Mouse (Mus musculus) gastrocnemius, adult 18-20 months (tissue): ENCODE results near the gene Cdc34. TPM values are rescaled to one million over a fixed set of nuclear protein-coding genes. Genes with fewer than 3 reads are reported as not detected.

Experiments
- DNase-seq: peaks from one replicate; pipeline ENCODE4 v3.0.0; 2021; ENCODE audit warnings: low spot score
- total RNA-seq, 2 experiments: library from RNA; stranded (reverse); gene quantifications; 2 replicates each; pipeline ENCODE4 v1.2.3; 2021

The Cdc34 gene
- total RNA-seq, 2 experiments from 2014 or later = 388 to 419 TPM

DNA sequence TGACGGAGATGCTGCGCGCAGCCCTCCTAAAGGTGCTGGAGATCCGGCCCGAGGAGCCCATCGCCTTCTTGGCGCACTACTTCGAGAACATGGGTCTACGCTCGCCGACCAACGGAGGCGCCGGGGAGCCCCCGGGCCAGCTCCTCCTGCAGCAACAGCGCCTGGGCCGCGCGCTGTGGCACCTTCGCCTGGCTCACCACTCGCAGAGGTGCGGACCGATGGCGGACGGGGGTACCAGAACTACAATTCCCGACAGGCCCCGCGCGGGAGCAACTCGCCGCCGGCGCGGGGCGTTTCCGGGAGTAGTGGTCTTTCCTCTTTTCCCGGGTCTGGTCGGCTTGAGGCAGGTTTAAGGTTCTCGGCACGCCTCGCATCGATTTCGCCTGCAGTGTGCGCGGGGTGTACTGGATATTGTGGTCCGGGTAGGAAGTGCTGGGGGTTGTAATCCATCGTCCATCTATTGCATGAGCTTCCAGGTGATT is 12.4 kb upstream of the Cdc34 start:
- DNase-seq = peak; percentile 71

DNA sequence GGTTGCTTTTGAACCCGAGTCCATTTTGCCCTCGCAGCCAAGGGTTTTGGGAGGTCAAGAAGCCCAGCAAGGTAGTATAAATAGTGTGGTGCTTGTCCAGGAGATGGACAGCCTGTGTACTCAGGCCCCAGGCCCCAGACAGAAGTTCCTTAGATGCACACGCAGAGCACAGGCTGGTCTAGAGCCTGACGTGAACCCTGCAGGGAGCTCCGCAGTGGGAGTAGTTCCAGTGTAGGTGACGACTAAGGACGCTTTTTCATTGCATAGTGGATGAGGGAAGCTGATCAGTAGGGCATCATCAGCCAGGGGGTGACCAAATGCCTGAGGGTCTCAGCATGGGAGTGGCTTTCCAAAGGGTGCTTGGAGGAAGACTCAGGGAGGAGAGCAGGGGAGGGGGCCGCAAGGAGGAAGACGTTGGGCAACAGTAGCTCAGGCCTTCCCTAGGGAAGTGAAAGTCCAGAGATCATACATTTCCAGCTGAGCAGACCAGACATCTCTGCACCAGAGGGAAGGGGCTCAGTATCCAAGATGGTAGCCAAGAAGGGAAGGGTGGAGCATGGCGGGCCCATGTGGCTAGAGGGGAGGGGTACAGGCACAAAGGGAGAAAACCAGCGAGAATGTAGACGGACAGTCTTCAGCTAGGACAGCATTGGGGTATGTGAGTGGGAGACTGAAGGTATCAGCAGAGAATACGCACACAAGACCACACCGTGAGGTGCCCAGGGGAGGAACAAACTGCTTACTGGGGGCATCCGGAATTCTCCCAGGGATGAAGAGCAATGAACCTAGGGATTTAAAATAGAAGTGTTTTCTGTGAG is 11.7 kb upstream of the Cdc34 start:
- no peak for DNase-seq

DNA sequence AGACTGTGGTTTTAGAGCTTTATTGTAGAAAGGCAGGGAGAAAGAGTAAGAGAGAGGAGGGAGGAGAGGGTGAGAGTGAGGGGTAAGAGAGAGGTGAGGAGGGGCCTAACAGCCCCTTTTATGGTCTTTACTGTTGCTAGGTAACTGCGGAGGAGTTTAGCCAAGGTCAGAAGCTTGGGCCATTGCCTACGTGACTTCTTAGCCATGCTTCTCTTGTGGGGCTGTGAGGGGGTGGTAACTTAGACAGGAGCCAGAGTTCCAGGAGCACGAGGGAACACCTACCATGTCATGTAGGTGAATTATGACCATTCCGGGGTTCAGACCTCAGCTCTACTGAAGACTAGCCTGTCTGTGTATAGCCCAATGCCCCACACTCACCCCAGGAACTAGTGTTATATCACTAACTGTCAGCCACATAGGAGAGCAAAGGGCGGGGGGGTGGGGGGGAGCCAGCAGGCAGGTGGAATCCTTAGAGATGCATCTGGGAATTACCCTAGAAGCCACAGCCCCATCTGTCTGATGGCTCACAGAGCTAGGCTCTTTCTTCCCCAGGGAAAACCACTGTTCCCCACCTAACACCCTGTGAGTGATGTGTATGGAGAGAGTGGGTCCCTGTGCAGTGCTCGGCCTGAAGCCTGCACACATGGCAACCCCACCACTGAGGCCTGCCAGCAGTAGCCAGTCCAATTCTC is 10.5 kb upstream of the Cdc34 start:
- no peak for DNase-seq

DNA sequence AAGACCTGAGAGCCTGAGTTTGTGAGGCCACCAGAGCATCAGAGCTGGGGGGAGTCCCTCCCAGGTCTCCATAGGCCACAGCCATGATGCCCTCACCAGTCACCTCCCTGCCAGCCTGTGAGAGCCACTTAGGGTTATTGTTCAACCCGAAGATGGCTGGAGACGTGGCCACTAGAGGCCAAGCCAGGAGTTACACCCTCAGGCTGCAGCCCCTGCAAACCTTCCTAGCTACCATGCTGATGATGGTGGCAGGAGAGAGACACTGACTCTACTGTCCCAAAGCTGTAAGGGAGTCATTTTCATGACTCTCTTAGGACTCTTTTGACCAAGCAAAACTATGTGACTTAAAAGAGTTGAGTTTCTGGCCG is 9.9 kb upstream of the Cdc34 start:
- DNase-seq = no peak

DNA sequence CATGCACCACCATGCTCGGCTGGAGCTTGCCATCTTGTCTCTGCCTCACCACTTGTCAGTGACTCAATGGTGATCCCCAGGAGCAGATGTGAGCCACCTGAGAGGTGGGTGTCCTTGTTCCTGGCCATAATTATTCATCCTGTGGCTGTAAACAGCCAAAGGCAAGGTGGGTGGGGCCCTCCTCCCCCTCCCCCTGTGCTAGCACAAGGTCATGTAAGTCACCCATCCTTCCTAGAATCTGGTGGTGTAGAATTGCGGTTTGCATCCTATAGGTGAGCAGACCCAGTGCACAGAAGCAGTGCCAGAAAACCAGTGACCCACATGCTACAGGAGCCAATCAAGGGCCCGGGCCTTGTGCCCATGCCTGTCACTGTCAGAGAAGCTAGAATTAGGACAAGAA is 8.9 kb upstream of the Cdc34 start:
- no peak for DNase-seq

DNA sequence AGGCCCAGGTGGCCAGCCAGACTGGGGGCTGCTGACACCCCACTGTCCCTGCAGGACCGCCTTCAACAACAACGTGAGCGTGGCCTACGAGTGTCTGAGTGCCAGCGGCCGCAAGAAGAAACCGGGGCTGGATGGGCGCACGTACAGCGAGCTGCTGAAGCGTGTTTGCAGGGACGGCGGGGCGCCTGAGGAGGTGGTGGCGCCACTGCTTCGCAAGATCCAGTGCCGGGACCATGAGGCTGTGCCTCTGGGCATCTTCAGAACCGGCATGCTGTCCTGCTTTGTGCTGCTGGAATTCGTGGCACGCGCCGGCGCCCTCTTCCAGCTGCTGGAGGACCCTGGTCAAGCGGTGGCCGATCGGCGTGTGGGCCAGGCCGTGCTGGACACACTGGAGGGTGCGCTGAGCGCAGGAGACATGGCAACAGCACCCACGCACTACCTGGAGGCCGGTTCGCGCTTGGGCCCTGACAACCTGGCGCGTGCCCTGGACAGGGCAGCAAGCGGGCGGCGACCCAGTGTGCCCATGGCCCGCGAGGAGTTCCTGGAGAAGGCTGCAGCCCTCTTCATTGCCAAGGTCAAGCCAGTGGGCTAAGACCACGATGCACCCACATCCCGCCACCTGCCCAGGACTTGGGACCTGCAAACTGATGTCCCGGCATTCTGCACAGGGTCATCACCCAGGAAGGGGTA is 6.5 kb upstream of the Cdc34 start:
- DNase-seq = no peak

DNA sequence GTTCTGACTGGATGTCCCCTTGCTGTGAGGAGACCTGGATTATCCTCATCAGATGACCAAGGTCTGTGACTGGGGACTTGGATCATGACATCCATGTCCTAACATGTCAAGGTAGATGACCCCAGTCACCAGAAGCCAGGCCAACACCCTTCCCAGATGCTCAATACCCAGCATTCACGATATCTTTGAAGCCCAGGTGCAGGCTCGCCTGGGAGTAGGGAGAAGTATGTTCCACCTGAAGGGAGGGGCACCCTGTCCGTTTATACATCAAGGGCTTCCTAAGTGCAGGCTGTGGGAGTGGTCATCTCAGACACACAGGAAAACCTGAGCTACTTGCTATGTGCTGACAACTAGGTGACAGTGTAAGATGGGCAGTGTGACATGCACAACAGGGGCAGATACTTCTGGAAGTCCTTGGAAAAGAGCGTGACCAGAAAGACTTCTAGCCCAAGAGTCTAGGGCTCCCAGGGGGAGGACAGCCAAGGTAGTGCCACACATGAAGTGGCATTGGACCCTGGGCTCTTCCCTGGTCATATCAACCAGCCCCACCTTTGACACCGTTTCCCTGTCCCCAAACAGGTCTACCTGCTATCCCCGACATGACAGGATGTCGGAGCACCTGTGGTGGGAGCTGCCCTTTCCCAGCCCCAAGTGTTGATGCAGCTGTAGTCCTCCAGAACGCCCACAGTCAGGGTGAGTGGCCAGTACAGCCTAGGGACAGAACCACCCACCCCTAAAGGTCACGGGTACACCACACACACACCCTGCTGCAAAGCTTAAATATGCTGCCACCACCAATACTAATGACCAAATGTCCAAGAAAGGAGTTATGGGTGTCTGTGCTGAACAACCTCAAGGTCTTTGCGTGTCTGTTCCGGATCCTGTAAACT is 1.1 kb upstream of the Cdc34 start:
- no peak for DNase-seq

DNA sequence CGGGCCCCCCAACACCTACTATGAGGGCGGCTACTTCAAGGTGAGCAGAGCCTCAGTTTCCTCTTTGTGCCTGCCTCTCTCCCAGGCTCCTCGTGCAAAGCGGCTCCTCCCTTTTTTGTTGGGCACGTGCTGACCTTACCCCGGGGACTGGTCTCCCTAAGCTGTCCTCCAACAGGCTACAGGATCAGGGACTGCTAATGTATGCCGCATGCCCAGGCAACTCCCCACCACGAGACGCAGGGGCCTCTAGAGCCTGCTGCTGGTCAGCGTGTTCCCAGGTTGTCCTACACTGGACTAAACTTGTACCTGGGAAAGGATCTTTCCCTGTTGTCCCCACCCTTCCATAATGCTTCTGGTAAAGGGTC is 538 bp downstream of the Cdc34 start:
- peak; percentile 37 for DNase-seq

DNA sequence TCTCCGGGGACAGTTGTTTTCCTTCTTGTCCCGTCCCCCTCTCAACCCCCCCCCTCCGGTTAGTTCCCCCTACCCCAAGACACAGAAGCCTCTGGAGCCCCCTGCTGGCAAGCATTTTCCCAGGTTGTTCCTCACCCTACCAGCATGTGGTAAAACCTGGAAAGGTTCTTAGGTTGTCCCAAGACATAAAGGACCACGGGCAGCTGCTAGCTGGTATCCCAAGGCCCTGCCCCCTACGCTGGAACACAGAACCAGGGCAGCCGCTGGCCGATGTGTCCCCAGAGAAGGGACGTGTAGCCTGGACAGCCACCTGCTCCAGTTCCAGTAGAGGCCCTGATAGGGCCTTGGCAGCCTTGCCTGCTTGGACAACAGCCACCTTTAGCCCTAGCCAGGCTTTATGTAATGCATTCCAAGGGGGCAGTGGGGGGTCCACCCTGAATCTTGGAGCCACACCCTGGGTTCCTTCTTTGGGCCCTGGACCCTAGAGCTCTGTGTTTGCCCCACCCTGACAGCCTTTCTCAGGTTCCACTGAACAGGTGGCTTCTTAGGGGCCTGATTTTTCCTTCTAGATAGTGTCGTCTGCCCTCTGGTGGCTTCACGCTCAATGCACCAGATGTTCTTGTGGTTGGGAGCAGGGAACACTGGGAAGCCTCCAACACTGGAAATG is 1.1 kb downstream of the Cdc34 start:
- DNase-seq = peak; percentile 81

DNA sequence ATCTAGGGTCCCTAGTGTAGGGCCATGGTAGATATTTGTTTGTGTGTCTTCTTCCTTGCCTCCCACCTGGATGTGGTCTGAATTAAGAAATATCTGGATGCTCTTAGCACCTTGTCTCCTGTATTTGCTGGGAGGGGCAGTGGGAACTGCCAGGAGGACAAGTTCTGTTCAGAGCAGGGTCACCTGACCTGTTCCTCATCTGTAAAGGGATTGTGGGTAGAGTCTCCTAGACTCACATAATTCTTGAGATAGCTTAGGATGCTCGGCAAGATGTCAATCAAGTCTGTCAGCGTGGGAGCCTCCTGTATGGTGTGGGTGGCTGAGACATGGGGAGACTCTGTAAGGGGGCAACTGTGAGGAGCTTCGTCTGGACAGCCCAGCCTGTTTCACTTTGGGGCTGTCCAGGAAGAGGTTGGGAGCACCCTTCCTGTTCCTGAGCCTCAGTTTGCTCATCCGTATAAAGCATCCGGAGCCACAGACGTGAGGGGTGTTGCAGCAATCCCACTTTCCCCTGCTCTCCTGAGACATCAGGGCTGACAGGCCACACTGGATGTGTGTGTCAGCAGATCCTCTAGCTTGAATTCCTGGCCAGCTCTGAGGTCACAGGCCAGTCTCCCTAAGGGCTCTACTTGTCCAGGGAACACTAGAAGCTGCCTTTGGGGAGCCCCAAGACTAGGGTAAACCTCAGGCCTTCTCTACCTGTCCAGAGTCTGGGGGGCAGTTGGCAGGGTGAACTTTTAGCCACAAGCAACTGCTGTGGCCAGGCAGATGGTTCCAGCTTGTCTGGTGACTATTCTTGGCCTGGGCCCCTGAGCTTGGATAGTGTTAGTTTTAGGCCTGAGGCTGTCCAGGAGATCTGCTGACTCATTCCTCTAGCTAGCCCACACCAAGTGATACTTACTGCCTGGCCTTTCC is 2.0 kb downstream of the Cdc34 start:
- peak; percentile 86 for DNase-seq

DNA sequence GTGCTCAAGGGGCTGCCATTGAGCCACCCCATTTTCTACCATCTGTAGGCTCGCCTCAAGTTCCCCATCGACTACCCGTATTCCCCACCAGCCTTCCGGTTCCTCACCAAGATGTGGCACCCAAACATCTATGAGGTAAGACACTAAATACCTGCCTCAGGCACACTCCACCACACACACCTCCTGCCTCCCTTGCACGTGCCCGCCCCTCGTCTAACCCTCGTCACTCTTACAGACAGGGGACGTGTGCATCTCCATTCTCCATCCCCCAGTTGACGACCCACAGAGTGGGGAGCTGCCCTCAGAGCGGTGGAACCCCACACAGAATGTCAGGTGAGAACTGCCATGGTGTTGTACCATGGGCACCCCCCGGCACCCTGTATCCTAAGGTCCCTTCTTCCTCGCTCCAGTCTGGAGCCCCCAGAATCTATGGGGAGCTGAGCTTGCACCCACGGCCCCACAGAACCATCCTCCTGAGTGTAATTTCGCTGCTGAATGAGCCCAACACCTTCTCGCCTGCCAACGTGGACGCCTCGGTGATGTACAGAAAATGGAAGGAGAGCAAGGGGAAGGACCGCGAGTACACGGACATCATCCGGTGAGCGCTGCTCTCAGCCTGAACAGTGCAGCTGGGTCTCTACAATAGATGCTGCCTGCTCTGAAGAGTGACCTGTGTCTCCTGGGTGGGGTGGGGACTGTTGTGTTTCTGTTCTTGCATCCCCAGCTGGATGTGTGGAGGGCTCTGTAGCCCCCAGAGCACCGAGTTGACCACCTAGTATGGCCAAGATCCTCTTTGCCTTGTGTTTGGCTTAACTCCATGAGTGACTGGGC is 3.0 kb downstream of the Cdc34 start:
- no peak for DNase-seq

DNA sequence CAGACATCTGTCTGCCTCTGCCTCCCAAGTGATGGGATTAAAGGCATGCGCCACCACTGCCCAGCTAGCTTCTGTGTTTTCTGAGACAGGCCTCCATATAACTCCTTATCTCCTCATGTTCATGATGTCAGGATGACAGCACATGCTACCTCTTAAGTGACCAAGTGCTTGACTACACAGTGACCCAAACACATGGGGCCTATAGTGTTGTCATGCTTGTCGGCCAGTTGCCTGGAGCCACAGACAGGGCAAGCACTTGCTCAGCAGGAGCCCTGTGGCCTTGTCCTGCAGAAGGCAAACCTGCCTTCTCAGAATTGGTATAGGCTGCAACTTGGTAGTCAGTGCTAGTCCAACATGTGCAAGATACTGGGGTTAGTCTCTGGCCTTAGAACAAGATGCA is 4.2 kb downstream of the Cdc34 start:
- no peak for DNase-seq

DNA sequence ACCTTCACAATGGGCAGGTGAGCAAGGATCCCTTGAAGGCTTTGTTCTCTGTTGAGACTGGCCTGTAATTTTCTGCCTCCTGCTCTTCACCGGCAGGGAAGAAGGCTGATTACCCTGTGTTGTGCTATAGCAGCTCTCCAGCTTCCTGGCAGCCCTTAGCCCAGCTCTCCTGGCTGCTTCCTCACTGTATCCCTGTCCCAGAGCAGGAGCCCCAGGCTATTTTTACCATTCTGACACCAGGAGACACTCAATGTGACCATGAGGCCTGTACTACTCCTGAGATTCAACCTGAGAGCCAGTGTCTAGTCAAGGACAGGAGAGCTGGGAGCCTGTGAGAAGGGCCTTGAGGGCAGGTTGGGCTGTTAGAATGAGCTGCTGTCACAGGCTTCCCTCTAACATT is 4.7 kb downstream of the Cdc34 start:
- peak; percentile 76 for DNase-seq

DNA sequence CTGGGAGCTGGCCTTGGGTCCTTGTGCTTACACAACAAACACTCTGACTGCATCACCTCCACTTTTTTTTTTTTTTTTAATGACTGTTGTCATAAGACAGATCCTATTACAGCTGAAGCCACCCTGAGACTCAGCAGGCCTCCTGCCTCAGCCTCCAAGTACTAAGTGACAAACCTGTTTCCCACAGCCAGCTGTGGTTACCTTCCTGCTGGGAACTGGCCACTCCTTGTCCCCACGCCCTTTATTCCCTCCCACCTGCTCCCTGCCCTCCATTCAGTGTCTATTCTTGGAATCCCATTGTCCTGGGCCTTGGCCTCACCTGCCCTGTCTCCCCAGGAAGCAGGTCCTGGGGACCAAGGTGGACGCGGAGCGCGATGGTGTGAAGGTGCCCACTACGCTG is 5.5 kb downstream of the Cdc34 start:
- no peak for DNase-seq

DNA sequence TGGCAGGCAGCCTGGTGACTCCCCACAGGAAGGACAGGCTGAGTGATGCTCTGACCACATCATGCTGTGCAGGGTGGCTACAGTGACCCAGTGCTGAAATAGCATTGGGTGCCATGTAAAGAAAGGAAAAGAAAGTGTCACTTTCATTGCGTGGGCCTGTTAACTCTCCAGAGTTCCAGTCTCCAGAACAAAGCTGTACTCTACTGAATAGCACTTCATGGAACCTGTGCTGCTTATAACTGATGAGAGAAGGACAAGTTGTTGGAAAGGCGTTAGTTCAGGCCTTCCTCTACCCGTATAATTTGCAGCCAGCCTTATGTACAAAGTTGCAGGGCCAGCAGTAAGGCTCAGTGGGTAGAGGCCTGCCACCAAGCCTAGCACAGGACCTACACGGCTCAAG is 6.7 kb downstream of the Cdc34 start, which contains the start of gene Gzmm:
Gene Gzmm, plus strand, starts transcription at position 301 of the 400 bp plus-strand sequence.
- no peak for DNase-seq

DNA sequence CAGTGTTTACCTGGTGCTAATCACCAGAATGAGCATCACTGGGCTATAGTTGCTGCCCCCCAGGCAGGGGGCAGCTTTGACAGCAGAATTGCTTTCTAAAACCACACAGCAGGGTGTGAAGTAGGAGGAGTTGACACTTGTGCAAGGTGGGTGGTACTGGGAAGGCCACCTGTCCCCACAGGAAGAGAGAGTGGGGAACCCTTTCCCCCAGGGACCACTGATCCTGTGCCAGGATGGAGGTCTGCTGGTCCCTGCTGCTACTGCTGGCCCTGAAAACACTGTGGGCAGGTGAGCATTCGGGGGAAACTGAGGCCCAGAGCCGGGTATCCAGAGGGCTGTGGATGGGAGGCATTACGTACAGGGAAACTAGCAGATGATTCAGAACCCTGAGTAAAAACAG is 7.2 kb downstream of the Cdc34 start:
- no peak for DNase-seq

DNA sequence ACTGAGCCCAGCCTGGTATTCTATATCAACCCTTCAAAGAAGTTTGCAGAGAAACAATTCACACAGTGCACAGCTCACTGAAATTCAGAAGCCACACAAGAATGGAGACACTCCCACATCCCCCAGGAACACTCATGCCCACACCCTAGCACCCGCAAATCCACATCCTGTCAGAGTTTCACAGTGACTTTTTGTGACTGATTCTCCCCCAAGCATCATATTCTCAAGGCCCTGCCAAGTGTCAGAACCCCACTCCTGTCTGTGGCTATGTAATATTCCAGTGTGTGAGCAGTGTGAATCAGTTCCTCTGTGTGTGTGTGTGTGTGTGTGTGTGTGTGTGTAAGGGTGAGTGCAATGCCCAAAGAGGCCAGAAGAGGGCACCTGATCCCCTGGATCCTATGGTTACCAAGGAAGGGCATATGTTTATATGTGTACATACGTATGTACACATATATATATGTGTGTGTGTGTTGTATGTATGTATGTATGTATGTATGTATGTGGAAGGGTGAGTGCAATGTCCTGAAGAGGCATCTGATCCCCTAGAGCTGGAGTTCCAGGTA is 10.1 kb downstream of the Cdc34 start:
- DNase-seq = no peak

DNA sequence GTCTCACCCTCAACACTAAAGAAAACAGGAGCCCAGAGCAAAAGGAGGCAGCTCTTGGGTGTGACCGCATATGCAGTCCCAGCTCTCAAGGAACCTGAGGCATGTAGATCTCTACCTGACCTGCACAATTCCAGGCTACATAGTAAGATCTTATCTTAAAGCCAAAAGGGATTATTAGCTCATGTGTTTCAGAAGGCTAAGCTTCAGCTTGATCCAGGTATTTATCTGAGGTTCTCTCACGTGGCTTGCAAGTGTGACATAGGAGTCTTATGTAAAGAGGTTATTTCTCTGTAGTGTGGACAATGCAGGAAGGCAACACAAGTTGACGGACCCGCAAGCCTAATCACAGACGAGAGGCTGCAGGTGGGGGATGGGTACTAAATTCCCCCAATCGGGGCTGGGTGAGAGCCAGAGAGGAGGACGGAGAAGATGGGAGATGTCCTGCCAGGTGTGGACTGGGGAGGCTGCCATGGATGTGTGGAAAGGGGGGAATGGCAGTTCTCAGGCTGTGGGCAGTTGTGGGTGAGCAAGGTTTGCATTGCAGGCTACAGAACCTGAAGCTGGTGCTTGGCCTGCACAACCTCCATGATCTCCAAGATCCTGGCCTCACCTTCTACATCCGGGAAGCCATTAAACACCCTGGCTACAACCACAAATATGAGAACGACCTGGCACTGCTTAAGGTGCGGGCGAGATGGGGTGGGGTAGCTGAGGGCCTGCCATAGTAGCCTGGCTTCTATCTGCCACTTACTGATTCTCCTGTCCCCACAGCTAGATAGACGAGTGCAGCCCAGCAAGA is 11.8 kb downstream of the Cdc34 start:
- DNase-seq = no peak
